Mouse (Mus musculus): ENCODE measurements around the gene Pdzrn3. TPM values are rescaled to one million over a fixed set of nuclear protein-coding genes. Genes with fewer than 3 reads are reported as not detected.

Gene Pdzrn3
- 30.5 and 33.1 TPM in 2 replicates for polyA plus RNA-seq (2012; rRNA removed)

DNA sequence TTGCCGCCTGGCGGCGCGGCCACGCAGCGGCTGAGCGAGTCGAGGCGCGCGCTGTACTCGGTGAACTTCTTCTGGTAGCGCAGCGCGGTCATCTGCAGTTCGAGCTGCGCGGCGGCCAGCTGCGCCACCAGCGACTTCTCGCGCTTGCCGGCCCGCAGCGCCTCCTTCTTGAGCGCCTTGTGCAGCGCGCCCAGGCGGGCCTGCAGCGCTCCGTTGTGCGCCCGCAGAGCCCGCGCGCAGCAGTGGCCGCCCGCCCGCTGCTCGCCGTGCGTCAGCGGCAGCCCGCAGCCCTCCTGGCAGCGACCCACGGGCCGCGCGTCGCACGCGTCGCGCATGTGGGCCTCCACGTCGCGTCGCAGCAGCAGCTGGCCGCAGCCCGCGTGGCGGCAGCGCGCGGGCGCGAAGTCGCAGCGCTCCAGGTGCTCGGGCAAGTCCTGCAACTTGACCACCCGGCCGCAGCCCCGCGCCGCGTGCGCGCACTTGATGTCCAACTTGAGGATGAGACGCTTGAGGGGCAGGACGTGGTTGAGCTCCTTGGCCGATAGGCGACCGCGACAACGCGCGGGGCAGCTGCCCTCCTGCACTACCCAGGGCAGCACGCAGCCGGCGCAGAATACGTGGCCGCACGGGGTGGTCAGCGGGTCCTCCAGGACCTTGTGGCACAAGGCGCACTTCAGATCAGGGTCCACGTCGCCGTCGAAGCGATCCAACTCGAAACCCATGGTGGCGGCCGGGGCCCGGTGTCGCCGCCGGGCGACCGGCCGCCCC, at the start of gene Pdzrn3:
TSS of gene Pdzrn3 (minus strand) at position 731 of the 768 bp plus-strand sequence.

